Mouse (Mus musculus) T-helper 17 cell (primary cell): ENCODE data around the gene Olfr837.
"Not testable (repeated sequence)": the region's sequence is repeated elsewhere in the genome, so short reads cannot be mapped to it uniquely, and the experiment has no call there.

ENCODE experiments used
- in situ Hi-C, 2 experiments: fragments of 300-600 bp; cut with MboI, MseI; formaldehyde crosslinking; loops; 1 replicate in 1 of 2; 2 replicates in 1 of 2; pipeline ENCODE4 v1.15.1; 2025; ENCODE audit warnings: high pct_unique_total_duplicates in 2 of 2

Olfr837 gene

DNA sequence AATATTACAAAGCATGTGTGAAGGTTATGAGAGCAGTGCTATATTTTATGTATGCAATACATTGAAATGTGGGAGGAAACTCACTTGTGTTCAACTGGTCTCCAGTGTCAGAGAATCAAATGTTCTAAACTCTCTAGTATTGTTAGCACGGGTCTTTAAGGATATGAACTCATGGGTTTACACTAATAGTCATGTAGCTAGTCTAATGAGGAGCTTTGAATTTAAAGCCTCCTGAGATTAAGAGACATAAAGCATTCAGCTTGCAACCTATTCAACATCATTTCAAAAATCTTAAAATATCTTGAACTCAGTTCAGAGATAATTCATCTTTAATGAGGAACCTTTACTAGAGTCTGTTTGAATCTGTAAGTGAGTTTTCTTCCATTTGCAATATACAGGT lies at the start of gene Olfr837:
TSS of gene Olfr837 (plus strand) at position 301 of the 400 bp plus-strand sequence.
- in situ Hi-C loops = no loop called here

DNA sequence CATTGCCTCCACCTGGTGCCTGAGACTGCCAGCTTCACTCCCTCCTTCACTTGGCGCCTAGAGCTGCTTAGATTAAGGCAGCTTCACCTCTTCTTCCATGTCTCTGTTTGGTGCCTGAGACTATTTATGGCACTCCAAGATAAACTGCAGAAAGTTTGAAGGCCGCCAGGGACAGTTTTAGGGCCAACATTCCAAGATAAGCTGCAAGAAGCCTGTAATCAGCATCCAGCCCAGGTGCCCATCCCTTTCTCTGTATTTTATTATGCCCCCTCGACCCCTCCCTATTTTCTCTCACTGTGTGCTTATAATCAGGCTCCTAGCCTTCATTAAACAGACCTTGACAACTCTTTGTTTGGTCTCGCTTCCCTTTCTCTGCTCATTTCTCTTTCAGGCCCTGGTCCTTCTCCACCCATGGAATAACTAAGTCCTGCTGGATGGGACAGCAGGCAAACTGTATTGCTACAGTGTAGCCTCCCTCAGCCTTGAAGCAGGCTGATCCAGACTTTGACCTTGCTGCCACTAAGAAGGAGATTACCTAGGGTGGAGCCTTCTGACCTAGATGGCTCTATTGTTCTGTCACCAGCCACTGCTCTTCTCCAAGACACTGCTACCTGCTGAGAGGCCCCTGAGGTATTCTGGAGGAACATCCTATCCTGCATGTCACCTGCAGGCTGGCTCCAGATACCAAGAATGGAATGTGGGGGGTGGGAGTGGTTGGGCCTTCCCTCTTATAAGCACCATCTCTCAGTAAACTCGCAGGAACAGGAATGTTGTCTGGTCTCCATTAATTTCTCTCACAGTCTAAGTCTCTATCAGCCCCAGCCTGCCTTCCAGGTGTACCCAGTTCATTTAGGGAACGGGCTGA lies 43.0 kb upstream of the Olfr837 start:
- in situ Hi-C loops = not testable (repeated sequence)

DNA sequence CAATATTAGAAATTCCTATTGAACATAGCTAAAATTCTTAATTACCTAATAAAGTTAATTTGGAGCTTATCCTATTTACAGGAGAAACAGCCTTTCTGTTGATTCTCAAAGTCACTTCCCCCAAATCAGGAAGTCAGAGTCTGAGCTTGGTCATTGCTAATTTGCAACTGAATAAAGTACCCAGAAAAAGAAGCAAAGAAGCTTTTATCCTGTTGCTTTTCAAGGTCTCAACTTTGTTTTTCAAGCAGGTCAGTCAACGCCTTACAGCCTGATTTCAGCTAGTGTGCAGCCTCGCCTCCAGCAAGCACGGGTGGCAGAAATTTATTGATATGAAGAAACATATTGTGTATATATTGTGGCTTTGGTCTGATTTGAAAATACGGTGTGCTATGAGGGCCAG lies 38.8 kb upstream of the Olfr837 start:
- in situ Hi-C loops = no loop called here

DNA sequence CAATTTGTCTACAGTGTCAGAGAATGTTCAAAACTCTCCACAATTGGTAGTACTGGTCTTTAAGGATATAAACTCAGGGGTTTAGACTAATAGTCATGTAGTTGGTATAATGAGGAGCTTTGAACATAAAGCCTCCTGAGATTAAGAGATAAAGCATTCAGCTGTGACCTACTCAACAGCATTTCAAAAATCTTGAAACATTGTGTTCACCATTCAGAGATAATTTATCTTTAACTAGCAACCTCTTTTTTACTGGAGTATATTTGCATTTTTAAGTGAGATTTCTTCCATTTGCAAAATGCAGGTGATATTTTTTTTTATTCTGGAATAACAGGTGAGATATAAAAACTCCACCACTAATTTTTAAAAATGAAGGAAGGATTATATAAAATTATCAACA lies 16.0 kb upstream of the Olfr837 start, which contains the start of gene Olfr836:
TSS of gene Olfr836 (plus strand) at position 301 of the 400 bp plus-strand sequence.
- in situ Hi-C loops = no loop called here

DNA sequence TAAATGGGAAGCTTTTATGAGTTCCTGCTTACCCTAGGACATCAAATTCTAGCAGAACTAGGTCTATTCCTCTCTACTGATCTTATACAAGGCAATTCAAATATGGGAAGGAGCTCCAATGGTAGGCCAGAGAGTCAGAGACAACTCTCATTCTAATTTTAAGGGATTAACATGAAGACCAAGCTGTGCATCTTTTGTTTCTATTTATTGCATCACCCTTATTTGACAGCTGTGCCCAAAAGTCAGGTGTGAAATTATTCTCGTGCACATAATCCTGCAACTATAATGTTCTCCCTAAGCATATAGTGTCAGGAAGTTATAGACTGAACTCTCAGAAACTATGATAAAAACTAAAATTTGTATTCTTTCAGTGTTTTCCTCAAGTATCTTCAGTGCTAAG lies 41.1 kb downstream of the Olfr837 start, which contains the start of gene Olfr839-ps1:
TSS of gene Olfr839-ps1 (minus strand) at position 101 of the 400 bp plus-strand sequence.
- in situ Hi-C loops = no loop called here
